Mouse (Mus musculus): Measurements from ENCODE around the gene Cuedc1. TPM values are rescaled to one million over a fixed set of nuclear protein-coding genes. Genes with fewer than 3 reads are reported as not detected.

Cuedc1 gene
- total and polyA plus RNA-seq, 2 experiments from 2014 or later, result 17.0 to 19.2 TPM

DNA sequence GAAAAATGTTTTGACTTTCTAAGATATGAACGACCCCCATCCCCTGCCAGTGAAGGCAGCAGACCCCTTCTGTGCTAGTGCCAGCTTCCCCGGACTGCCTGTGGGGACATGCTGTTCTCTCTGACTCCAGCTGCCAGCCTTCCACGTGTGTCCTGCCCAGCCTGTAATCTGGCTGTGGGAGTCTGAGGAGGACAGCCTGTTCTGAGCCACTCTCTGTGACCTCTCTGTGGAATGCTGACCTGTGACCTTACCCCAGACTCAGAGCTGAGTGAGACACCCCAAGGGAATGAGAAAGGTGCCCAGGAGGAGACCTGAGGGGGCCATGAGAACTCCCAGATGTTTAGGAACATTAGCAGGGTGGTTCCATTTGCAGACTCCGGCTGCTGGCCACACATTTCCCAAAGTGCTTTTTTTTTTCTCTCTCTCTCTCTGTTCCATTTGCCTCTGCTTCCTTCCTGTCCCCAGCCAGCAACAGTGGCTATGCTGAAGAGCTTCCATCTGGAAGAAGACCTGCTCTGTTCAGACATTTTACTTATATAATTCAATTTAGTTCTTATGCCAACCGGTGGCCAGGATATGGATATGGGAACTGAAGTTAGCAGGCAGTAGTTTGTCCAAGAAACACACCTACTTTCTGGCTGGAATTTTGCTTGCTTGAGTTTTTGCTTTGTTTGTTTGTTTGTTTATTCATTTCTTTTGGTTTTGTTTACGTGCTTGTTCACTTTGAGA, 15.8 kb downstream of the Cuedc1 start:
- peak overlapping the region; percentile 83 for H3K27ac ChIP-seq (ENCODE audit: low read depth)
- no peak overlapping the region for H3K4me3 ChIP-seq (ENCODE audit: low read depth, low read length)
- H3K27me3 ChIP-seq (ENCODE audit: control insufficient read depth, insufficient read depth, low read length), result no peaks in the 10 kb centered on the region
- DNase-seq (ENCODE audit: low spot score) (peak; percentile 87), ATAC-seq (ENCODE audit: insufficient read depth, low read depth) (peak; percentile 83)
- H3K9me3 ChIP-seq (replicated peaks; ENCODE audit: control insufficient read depth, low read length), result no peaks in the 10 kb centered on the region
- H3K9ac ChIP-seq (replicated peaks; ENCODE audit: low read depth, low read length), result peak overlapping the region; percentile 22; the same call in 1 of the 2 replicates
- no peaks in the 10 kb centered on the region for H3K36me3 ChIP-seq (replicated peaks; ENCODE audit: control insufficient read depth, insufficient read depth, low read length)
- no peak overlapping the region for H3K4me2 ChIP-seq (ENCODE audit: low read depth, low read length)
- peaks cover 71% of the 10 kb centered on the region for H3K4me1 ChIP-seq (ENCODE audit: control insufficient read depth, insufficient read depth)
- WGBS, result 32% methylated on average over 6 of the region's 6 CpGs
- TF ChIP-seq CTCF (IDR thresholded peaks at IDR 0.05; ENCODE audit: low read depth), result no peak
- peak; percentile 96 for TF ChIP-seq EP300 (IDR thresholded peaks at IDR 0.05; ENCODE audit: low read depth)

DNA sequence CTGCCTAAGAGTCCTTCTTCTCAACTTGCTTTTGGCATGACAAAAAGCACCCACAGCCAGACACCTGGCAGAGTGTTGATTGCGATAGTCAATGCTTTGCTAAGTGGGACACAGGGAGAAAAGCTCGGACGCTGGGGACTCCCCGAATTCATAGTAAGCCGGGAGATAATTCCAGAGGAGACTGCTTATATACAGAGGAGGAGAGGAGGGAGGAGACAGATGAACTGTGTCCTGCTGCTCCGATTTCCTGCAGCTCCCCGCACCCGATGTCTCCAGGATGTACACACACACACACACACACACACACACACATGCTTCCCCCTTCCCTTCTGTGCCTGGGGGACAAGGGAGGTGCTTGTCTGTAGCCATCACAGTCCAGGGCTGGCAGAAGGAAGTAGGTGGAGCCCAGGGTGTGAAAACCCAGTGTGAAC, 17.0 kb downstream of the Cuedc1 start:
- H3K27me3 ChIP-seq (ENCODE audit: control insufficient read depth, insufficient read depth, low read length), result no peaks in the 10 kb centered on the region
- H3K9ac ChIP-seq (replicated peaks; ENCODE audit: low read depth, low read length), result peak overlapping the region; percentile 22; the same call in 1 of the 2 replicates
- ATAC-seq (ENCODE audit: insufficient read depth, low read depth) (peak; percentile 17), DNase-seq (ENCODE audit: low spot score) (peak; percentile 69)
- 3% methylated on average over 8 of the region's 8 CpGs for WGBS
- H3K9me3 ChIP-seq (replicated peaks; ENCODE audit: control insufficient read depth, low read length), result no peaks in the 10 kb centered on the region
- TF ChIP-seq EP300 (IDR thresholded peaks at IDR 0.05; ENCODE audit: low read depth), result peak; percentile 78; the same call in 1 of the 2 replicates
- no peak for TF ChIP-seq CTCF (IDR thresholded peaks at IDR 0.05; ENCODE audit: low read depth)
- H3K4me1 ChIP-seq (ENCODE audit: control insufficient read depth, insufficient read depth), result peaks cover 80% of the 10 kb centered on the region
- no peaks in the 10 kb centered on the region for H3K36me3 ChIP-seq (replicated peaks; ENCODE audit: control insufficient read depth, insufficient read depth, low read length)
- peak overlapping the region; percentile 83 for H3K27ac ChIP-seq (ENCODE audit: low read depth)
- peak overlapping the region; percentile 27; the same call in 1 of the 2 replicates for H3K4me2 ChIP-seq (ENCODE audit: low read depth, low read length)
- no peak overlapping the region for H3K4me3 ChIP-seq (ENCODE audit: low read depth, low read length)

DNA sequence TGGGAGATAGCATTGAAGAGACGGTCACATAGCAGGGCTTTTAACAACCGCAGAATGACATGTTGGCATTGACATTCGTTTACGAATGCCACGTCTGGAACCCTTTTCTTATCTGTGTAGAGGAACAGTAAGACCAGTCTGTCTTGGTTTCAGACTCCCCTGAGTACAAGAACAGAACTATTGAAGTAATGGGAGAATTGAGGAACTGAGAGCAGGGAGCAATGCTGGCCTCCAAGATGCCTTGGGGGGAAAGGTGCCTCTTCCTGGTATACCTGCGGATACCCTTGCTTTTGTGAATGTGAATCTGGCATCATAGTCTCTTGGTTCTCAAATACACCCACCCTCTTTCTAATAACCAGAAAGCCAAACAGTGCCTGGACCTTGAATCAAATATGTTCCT, 18.7 kb downstream of the Cuedc1 start:
- H3K27ac ChIP-seq (ENCODE audit: low read depth), result peak overlapping the region; percentile 91; the same call in 1 of the 2 replicates
- peak; percentile 4 for DNase-seq (ENCODE audit: low spot score)
- H3K36me3 ChIP-seq (replicated peaks; ENCODE audit: control insufficient read depth, insufficient read depth, low read length), result no peaks in the 10 kb centered on the region
- H3K9me3 ChIP-seq (replicated peaks; ENCODE audit: control insufficient read depth, low read length), result no peaks in the 10 kb centered on the region
- H3K27me3 ChIP-seq (ENCODE audit: control insufficient read depth, insufficient read depth, low read length), result no peaks in the 10 kb centered on the region
- 67% methylated on average over 6 of the region's 6 CpGs for WGBS
- peaks cover 83% of the 10 kb centered on the region for H3K4me1 ChIP-seq (ENCODE audit: control insufficient read depth, insufficient read depth)
- no peak for TF ChIP-seq CTCF (IDR thresholded peaks at IDR 0.05; ENCODE audit: low read depth)
- no peak for TF ChIP-seq EP300 (IDR thresholded peaks at IDR 0.05; ENCODE audit: low read depth)
- no peak for ATAC-seq (ENCODE audit: insufficient read depth, low read depth)
- no peak overlapping the region for H3K4me3 ChIP-seq (ENCODE audit: low read depth, low read length)
- H3K4me2 ChIP-seq (ENCODE audit: low read depth, low read length), result no peak overlapping the region
- H3K9ac ChIP-seq (replicated peaks; ENCODE audit: low read depth, low read length), result no peak overlapping the region

DNA sequence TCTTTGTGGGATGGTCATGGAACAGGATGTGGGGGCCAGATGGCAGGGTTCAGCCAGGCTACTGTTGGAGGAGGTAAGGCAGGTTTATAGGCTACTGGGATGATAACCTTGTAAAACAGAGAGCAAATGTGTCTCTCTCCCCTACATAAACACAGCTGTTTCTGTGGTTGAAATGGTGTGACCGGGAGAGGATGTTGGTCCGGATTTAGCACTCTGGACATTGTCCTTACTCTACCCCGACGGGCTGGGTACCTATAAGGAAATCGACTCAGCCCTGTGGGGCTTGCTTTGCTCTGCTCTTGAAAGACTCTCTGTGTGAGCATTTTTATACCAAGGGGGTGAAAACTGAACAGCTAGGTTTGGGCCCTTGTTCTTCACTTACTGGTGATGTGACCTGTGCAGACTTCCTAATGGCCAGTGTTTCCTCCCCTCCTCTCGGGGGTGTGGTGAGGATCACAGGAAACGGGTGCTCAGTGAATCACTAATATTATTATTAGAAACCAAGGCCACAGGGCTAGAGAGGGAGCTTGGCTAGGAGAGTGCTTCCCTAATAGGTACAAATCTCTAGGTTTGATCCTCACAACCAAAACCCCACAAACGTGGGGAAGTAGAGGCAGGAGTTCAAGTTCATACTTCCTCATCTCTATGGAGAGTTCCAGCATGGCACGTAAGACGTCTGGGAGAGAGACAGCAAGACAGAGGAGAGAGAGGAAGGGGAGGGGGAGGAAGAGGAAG, 19.7 kb downstream of the Cuedc1 start:
- Histone ChIP-seq H3K4me2 (ENCODE audit: low read depth, low read length) (0 out of 2 replicates have a peak overlapping the region, but pooled peaks have one; percentile 31), H3K4me3 (ENCODE audit: low read depth, low read length) (no peak overlapping the region), H3K27me3 (ENCODE audit: control insufficient read depth, insufficient read depth, low read length) (no peaks in the 10 kb centered on the region), H3K36me3 (replicated peaks; ENCODE audit: control insufficient read depth, insufficient read depth, low read length) (no peaks in the 10 kb centered on the region), H3K9me3 (replicated peaks; ENCODE audit: control insufficient read depth, low read length) (no peaks in the 10 kb centered on the region), H3K4me1 (ENCODE audit: control insufficient read depth, insufficient read depth) (peaks cover 75% of the 10 kb centered on the region), H3K27ac (ENCODE audit: low read depth) (peak overlapping the region; percentile 91), H3K9ac (replicated peaks; ENCODE audit: low read depth, low read length) (peak overlapping the region; percentile 28)
- 31% methylated on average over 10 of the region's 10 CpGs for WGBS
- DNase-seq (ENCODE audit: low spot score) (peak; percentile 37), ATAC-seq (ENCODE audit: insufficient read depth, low read depth) (no peak)
- TF ChIP-seq CTCF (IDR thresholded peaks at IDR 0.05; ENCODE audit: low read depth), result no peak
- no peak for TF ChIP-seq EP300 (IDR thresholded peaks at IDR 0.05; ENCODE audit: low read depth)

DNA sequence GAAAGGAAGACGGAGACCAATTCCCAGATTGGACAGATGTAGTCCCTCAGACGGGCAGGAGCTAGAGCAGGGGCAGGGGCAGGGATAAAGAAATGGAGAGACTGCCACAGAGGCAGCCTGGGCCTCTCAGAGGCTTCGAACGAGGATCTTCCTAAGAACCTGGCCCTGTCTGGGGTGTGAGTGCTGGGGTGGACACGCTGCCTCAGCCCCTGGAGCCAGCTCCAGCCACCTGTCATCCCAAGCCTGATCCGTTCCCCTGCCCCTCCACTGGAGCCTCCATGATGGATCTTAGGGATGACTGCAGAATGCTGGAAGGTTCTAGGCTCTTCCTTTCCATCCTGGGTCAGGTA, 20.2 kb downstream of the Cuedc1 start:
- H3K36me3 ChIP-seq (replicated peaks; ENCODE audit: control insufficient read depth, insufficient read depth, low read length), result no peaks in the 10 kb centered on the region
- H3K27me3 ChIP-seq (ENCODE audit: control insufficient read depth, insufficient read depth, low read length), result no peaks in the 10 kb centered on the region
- H3K9ac ChIP-seq (replicated peaks; ENCODE audit: low read depth, low read length), result peak overlapping the region; percentile 28
- H3K27ac ChIP-seq (ENCODE audit: low read depth), result peak overlapping the region; percentile 91
- DNase-seq (ENCODE audit: low spot score) (no peak), ATAC-seq (ENCODE audit: insufficient read depth, low read depth) (no peak)
- peak overlapping the region; percentile 31; the same call in 1 of the 2 replicates for H3K4me2 ChIP-seq (ENCODE audit: low read depth, low read length)
- peaks cover 73% of the 10 kb centered on the region for H3K4me1 ChIP-seq (ENCODE audit: control insufficient read depth, insufficient read depth)
- WGBS, result 52% methylated on average over 6 of the region's 6 CpGs
- no peak overlapping the region for H3K4me3 ChIP-seq (ENCODE audit: low read depth, low read length)
- TF ChIP-seq EP300 (IDR thresholded peaks at IDR 0.05; ENCODE audit: low read depth) (no peak), CTCF (IDR thresholded peaks at IDR 0.05; ENCODE audit: low read depth) (no peak)
- no peaks in the 10 kb centered on the region for H3K9me3 ChIP-seq (replicated peaks; ENCODE audit: control insufficient read depth, low read length)
